Mouse (Mus musculus) G1E (cell line): ENCODE results near the gene Xbp1.

Source experiments
- CTCF ChIP-seq: IDR thresholded peaks from 2 replicates; pipeline ENCODE4 v1.5.1; 2012; ENCODE audit warnings: low read depth, low read length, inconsistent platforms, mixed read lengths
- GATA1 ChIP-seq: IDR thresholded peaks from 2 replicates; pipeline ENCODE4 v1.6.1; 2012; ENCODE audit warnings: borderline replicate concordance, low read length, inconsistent platforms, mixed read lengths

DNA sequence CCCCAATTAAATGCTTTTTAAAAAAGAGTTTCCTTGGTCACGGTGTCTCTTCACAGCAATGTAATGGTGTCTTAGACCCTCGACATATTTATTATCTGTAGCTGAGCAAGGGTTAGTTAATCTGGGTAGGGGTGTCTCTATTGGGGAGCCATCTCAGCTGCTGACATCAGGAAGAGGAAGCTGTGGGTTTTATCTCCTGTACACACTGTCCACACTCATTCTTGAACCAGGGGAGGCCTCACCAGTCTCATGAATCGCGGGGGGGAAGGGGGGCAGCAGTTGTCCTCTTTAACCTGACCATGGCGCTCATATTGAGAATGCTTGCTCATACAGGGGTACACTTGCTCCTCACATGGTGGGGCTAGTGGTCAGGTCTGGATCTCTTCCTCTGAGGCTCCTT is 47.6 kb downstream of the Xbp1 start:
- no peak for TF ChIP-seq CTCF
- TF ChIP-seq GATA1 = no peak
